Mouse (Mus musculus) C2C12 (cell line): ENCODE results near the gene Sarm1.

Experiments used
- CTCF ChIP-seq: IDR thresholded peaks from one replicate; pipeline ENCODE4 v1.5.1; 2011; ENCODE audit not compliant: control insufficient read depth, insufficient read depth, insufficient read length
- MAX ChIP-seq: IDR thresholded peaks from one replicate; pipeline ENCODE4 v1.6.1; 2011; ENCODE audit warnings: mild to moderate bottlenecking, control low read depth
- MYOD1 ChIP-seq: IDR thresholded peaks from one replicate; pipeline ENCODE4 v1.6.1; 2011; ENCODE audit warnings: low read depth; ENCODE audit not compliant: control insufficient read depth, insufficient read length
- MYOG ChIP-seq: IDR thresholded peaks from one replicate; pipeline ENCODE4 v1.6.1; 2011; ENCODE audit not compliant: control insufficient read depth, insufficient read length; ENCODE audit errors: extremely low read depth
- USF1 ChIP-seq: IDR thresholded peaks from one replicate; pipeline ENCODE4 v1.6.1; 2011; ENCODE audit warnings: low read depth, mild to moderate bottlenecking, control low read depth, moderate library complexity

DNA sequence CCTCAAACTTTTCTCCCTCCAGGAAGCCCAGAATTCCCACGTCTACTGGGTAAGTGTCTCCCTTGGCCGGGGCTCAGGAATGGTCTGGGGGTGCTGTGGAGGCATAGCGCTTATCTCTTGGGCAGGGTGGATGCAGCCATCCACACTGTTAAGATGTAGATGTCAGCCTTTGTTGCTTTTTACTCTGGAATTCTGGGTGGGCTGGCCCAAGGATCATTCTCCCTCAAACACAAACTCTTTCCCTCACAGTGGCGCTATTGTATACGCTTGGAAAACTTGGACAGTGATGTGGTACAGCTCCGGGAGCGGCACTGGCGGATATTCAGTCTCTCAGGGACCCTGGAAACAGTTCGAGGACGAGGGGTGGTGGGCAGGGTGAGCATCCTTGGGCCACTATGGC lies 21.4 kb upstream of the Sarm1 start:
- TF ChIP-seq MYOG: no peak
- no peak for TF ChIP-seq CTCF
- no peak for TF ChIP-seq USF1
- TF ChIP-seq MAX: no peak
- TF ChIP-seq MYOD1: no peak
